Mouse (Mus musculus): ENCODE measurements at regions not wholly inside any gene's neighbourhood (a gene's known extent, or its start where the extent isn't known, plus 50 kb on each side); places are given as distances from the start of the nearest gene placed in this dataset.
A peak's percentile ranks its signal among the peaks of the same experiment; 100 is the strongest.
"Not testable (repeated sequence)": the region's sequence is repeated elsewhere in the genome, so short reads cannot be mapped to it uniquely, and the experiment has no call there.

GRCm38 (mm10) chr1:96189776-96190175, 522.4 kb upstream of the St8sia4 start:
- 80% methylated on average over 1 of the region's 1 CpGs for WGBS
- H3K9ac ChIP-seq (ENCODE audit: low read length); ATAC-seq (ENCODE audit: low FRiP score); H3K4me2 ChIP-seq; H3K9me3 ChIP-seq (ENCODE audit: control insufficient read depth, low read length); H3K4me3 ChIP-seq (ENCODE audit: low read depth, low read length); H3K36me3 ChIP-seq (ENCODE audit: control insufficient read depth, insufficient read depth, low read length); H3K27ac ChIP-seq (ENCODE audit: low read depth, low read length); DNase-seq (ENCODE audit: low spot score, missing footprints); H3K4me1 ChIP-seq (ENCODE audit: control insufficient read depth, insufficient read depth, low read length); H3K27me3 ChIP-seq (ENCODE audit: control insufficient read depth, insufficient read depth, low read length): not testable (repeated sequence)

GRCm38 (mm10) chr1:96166767-96167166, 499.4 kb upstream of the St8sia4 start:
- WGBS = 85% methylated on average over 2 of the region's 2 CpGs
- H3K27me3 ChIP-seq (ENCODE audit: control insufficient read depth, insufficient read depth, low read length) = no peaks in the 10 kb centered on the region
- no peaks in the 10 kb centered on the region for H3K36me3 ChIP-seq (ENCODE audit: control insufficient read depth, insufficient read depth, low read length)
- DNase-seq (ENCODE audit: low spot score, missing footprints) (no peak), ATAC-seq (ENCODE audit: low FRiP score) (no peak)
- no peak overlapping the region for H3K27ac ChIP-seq (ENCODE audit: low read depth, low read length)
- H3K4me2 ChIP-seq = no peak overlapping the region
- H3K9ac ChIP-seq (ENCODE audit: low read length) = no peak overlapping the region
- no peaks in the 10 kb centered on the region for H3K4me1 ChIP-seq (ENCODE audit: control insufficient read depth, insufficient read depth, low read length)
- H3K4me3 ChIP-seq (ENCODE audit: low read depth, low read length) = no peak overlapping the region
- H3K9me3 ChIP-seq (ENCODE audit: control insufficient read depth, low read length) = no peaks in the 10 kb centered on the region

GRCm38 (mm10) chr1:96155484-96155883, 488.1 kb upstream of the St8sia4 start:
- no peak overlapping the region for H3K4me3 ChIP-seq (ENCODE audit: low read depth, low read length)
- H3K27ac ChIP-seq (ENCODE audit: low read depth, low read length) = no peak overlapping the region
- no peaks in the 10 kb centered on the region for H3K9me3 ChIP-seq (ENCODE audit: control insufficient read depth, low read length)
- H3K9ac ChIP-seq (ENCODE audit: low read length) = no peak overlapping the region
- H3K27me3 ChIP-seq (ENCODE audit: control insufficient read depth, insufficient read depth, low read length) = no peaks in the 10 kb centered on the region
- ATAC-seq (ENCODE audit: low FRiP score) (no peak), DNase-seq (ENCODE audit: low spot score, missing footprints) (no peak)
- WGBS = 96% methylated on average over 1 of the region's 1 CpGs
- no peaks in the 10 kb centered on the region for H3K36me3 ChIP-seq (ENCODE audit: control insufficient read depth, insufficient read depth, low read length)
- H3K4me1 ChIP-seq (ENCODE audit: control insufficient read depth, insufficient read depth, low read length) = no peaks in the 10 kb centered on the region
- no peak overlapping the region for H3K4me2 ChIP-seq

- no peaks in the 10 kb centered on the region for H3K27me3 ChIP-seq (ENCODE audit: control insufficient read depth, insufficient read depth, low read length)
- no peak overlapping the region for H3K4me3 ChIP-seq (ENCODE audit: low read depth, low read length)
- H3K4me1 ChIP-seq (ENCODE audit: control insufficient read depth, insufficient read depth, low read length) = no peaks in the 10 kb centered on the region
- H3K36me3 ChIP-seq (ENCODE audit: control insufficient read depth, insufficient read depth, low read length) = no peaks in the 10 kb centered on the region
- H3K9me3 ChIP-seq (ENCODE audit: control insufficient read depth, low read length) = no peaks in the 10 kb centered on the region
- H3K4me2 ChIP-seq = no peak overlapping the region
- no peak overlapping the region for H3K9ac ChIP-seq (ENCODE audit: low read length)
- ATAC-seq (ENCODE audit: low FRiP score) (no peak), DNase-seq (ENCODE audit: low spot score, missing footprints) (no peak)
- no peak overlapping the region for H3K27ac ChIP-seq (ENCODE audit: low read depth, low read length)
- 93% methylated on average over 1 of the region's 1 CpGs for WGBS
These were observed 461.2 kb upstream of the St8sia4 start for GRCm38 (mm10) chr1:96128618-96129017.

GRCm38 (mm10) chr1:96107986-96108385, 440.6 kb upstream of the St8sia4 start:
- H3K9ac ChIP-seq (ENCODE audit: low read length) = no peak overlapping the region
- H3K36me3 ChIP-seq (ENCODE audit: control insufficient read depth, insufficient read depth, low read length) = no peaks in the 10 kb centered on the region
- no peak for ATAC-seq (ENCODE audit: low FRiP score)
- no peak for DNase-seq (ENCODE audit: low spot score, missing footprints)
- no peaks in the 10 kb centered on the region for H3K9me3 ChIP-seq (ENCODE audit: control insufficient read depth, low read length)
- no peak overlapping the region for H3K4me2 ChIP-seq
- H3K27ac ChIP-seq (ENCODE audit: low read depth, low read length) = no peak overlapping the region
- whole genome bisulfite sequencing = 88% methylated on average over 2 of the region's 2 CpGs
- H3K27me3 ChIP-seq (ENCODE audit: control insufficient read depth, insufficient read depth, low read length) = no peaks in the 10 kb centered on the region
- no peak overlapping the region for H3K4me3 ChIP-seq (ENCODE audit: low read depth, low read length)
- H3K4me1 ChIP-seq (ENCODE audit: control insufficient read depth, insufficient read depth, low read length) = no peaks in the 10 kb centered on the region

GRCm38 (mm10) chr1:96105392-96105791, 438.0 kb upstream of the St8sia4 start:
- no peak for ATAC-seq (ENCODE audit: low FRiP score)
- H3K36me3 ChIP-seq (ENCODE audit: control insufficient read depth, insufficient read depth, low read length) = no peaks in the 10 kb centered on the region
- no peak overlapping the region for H3K4me2 ChIP-seq
- DNase-seq (ENCODE audit: low spot score, missing footprints) = no peak
- H3K4me1 ChIP-seq (ENCODE audit: control insufficient read depth, insufficient read depth, low read length) = no peaks in the 10 kb centered on the region
- no peak overlapping the region for H3K9ac ChIP-seq (ENCODE audit: low read length)
- H3K27me3 ChIP-seq (ENCODE audit: control insufficient read depth, insufficient read depth, low read length) = no peaks in the 10 kb centered on the region
- no peak overlapping the region for H3K4me3 ChIP-seq (ENCODE audit: low read depth, low read length)
- H3K27ac ChIP-seq (ENCODE audit: low read depth, low read length) = no peak overlapping the region
- no peaks in the 10 kb centered on the region for H3K9me3 ChIP-seq (ENCODE audit: control insufficient read depth, low read length)
- 86% methylated on average over 1 of the region's 1 CpGs for WGBS

GRCm38 (mm10) chr1:96083575-96083974, 416.2 kb upstream of the St8sia4 start:
- no peak overlapping the region for H3K4me2 ChIP-seq
- H3K4me1 ChIP-seq (ENCODE audit: control insufficient read depth, insufficient read depth, low read length) = no peaks in the 10 kb centered on the region
- DNase-seq (ENCODE audit: low spot score, missing footprints) (no peak), ATAC-seq (ENCODE audit: low FRiP score) (peak; percentile 75)
- H3K9ac ChIP-seq (ENCODE audit: low read length) = no peak overlapping the region
- H3K9me3 ChIP-seq (ENCODE audit: control insufficient read depth, low read length) = no peaks in the 10 kb centered on the region
- no peaks in the 10 kb centered on the region for H3K27me3 ChIP-seq (ENCODE audit: control insufficient read depth, insufficient read depth, low read length)
- H3K27ac ChIP-seq (ENCODE audit: low read depth, low read length) = no peak overlapping the region
- 44% methylated on average over 2 of the region's 2 CpGs for WGBS
- no peaks in the 10 kb centered on the region for H3K36me3 ChIP-seq (ENCODE audit: control insufficient read depth, insufficient read depth, low read length)
- no peak overlapping the region for H3K4me3 ChIP-seq (ENCODE audit: low read depth, low read length)

- no peaks in the 10 kb centered on the region for H3K27me3 ChIP-seq (ENCODE audit: control insufficient read depth, insufficient read depth, low read length)
- 90% methylated on average over 1 of the region's 1 CpGs for WGBS
- H3K4me3 ChIP-seq (ENCODE audit: low read depth, low read length) = no peak overlapping the region
- H3K9me3 ChIP-seq (ENCODE audit: control insufficient read depth, low read length) = no peaks in the 10 kb centered on the region
- no peak overlapping the region for H3K4me2 ChIP-seq
- no peak overlapping the region for H3K27ac ChIP-seq (ENCODE audit: low read depth, low read length)
- H3K36me3 ChIP-seq (ENCODE audit: control insufficient read depth, insufficient read depth, low read length) = no peaks in the 10 kb centered on the region
- ATAC-seq (ENCODE audit: low FRiP score) (no peak), DNase-seq (ENCODE audit: low spot score, missing footprints) (peak; percentile 2)
- H3K9ac ChIP-seq (ENCODE audit: low read length) = no peak overlapping the region
- H3K4me1 ChIP-seq (ENCODE audit: control insufficient read depth, insufficient read depth, low read length) = no peaks in the 10 kb centered on the region
These were observed 407.3 kb upstream of the St8sia4 start for GRCm38 (mm10) chr1:96074710-96075109.

GRCm38 (mm10) chr1:96061335-96061734, 394.0 kb upstream of the St8sia4 start:
- no peak overlapping the region for H3K27ac ChIP-seq (ENCODE audit: low read depth, low read length)
- H3K4me2 ChIP-seq = no peak overlapping the region
- no peak overlapping the region for H3K4me3 ChIP-seq (ENCODE audit: low read depth, low read length)
- no peak overlapping the region for H3K9ac ChIP-seq (ENCODE audit: low read length)
- no peaks in the 10 kb centered on the region for H3K4me1 ChIP-seq (ENCODE audit: control insufficient read depth, insufficient read depth, low read length)
- no peaks in the 10 kb centered on the region for H3K9me3 ChIP-seq (ENCODE audit: control insufficient read depth, low read length)
- no peaks in the 10 kb centered on the region for H3K27me3 ChIP-seq (ENCODE audit: control insufficient read depth, insufficient read depth, low read length)
- ATAC-seq (ENCODE audit: low FRiP score) (no peak), DNase-seq (ENCODE audit: low spot score, missing footprints) (peak; percentile 12)
- H3K36me3 ChIP-seq (ENCODE audit: control insufficient read depth, insufficient read depth, low read length) = no peaks in the 10 kb centered on the region

GRCm38 (mm10) chr1:96049260-96049659, 381.9 kb upstream of the St8sia4 start:
- WGBS = 74% methylated on average over 1 of the region's 1 CpGs
- no peak overlapping the region for H3K4me2 ChIP-seq
- H3K36me3 ChIP-seq (ENCODE audit: control insufficient read depth, insufficient read depth, low read length) = no peaks in the 10 kb centered on the region

More at GRCm38 (mm10) chr1:96049260-96049659, 381.9 kb upstream of the St8sia4 start:
- DNase-seq (ENCODE audit: low spot score, missing footprints) (no peak), ATAC-seq (ENCODE audit: low FRiP score) (no peak)
- Histone ChIP-seq H3K27ac (ENCODE audit: low read depth, low read length) (no peak overlapping the region), H3K9ac (ENCODE audit: low read length) (no peak overlapping the region), H3K4me1 (ENCODE audit: control insufficient read depth, insufficient read depth, low read length) (no peaks in the 10 kb centered on the region), H3K27me3 (ENCODE audit: control insufficient read depth, insufficient read depth, low read length) (no peaks in the 10 kb centered on the region), H3K9me3 (ENCODE audit: control insufficient read depth, low read length) (no peaks in the 10 kb centered on the region), H3K4me3 (ENCODE audit: low read depth, low read length) (no peak overlapping the region)

Data from midbrain, embryonic 11.5 days (tissue).